Mouse (Mus musculus) central nervous system, embryonic 18 days (tissue): ENCODE data around the gene Hnrnph1. TPM values are rescaled to one million over a fixed set of nuclear protein-coding genes. Genes with fewer than 3 reads are reported as not detected.

Experiments used
- polyA plus RNA-seq: library from polyadenylated mRNA; depleted of rRNA; stranded (reverse); fragments of >200 nt; gene quantifications from 2 replicates; pipeline ENCODE4 v1.2.3, GENCODE M21; 2012; rRNA removed

Hnrnph1 gene
- 504 and 525 TPM in 2 replicates for polyA plus RNA-seq

GRCm38 (mm10) chr11:50376911-50377891 is at the start of gene Hnrnph1:
Hnrnph1 (plus strand) TSS chr11:50376990.

GRCm38 (mm10) chr11:50354162-50354561 is 22.6 kb upstream of the Hnrnph1 start, which contains the start of gene Cby3:
Cby3 (plus strand) TSS chr11:50354462.

DNA sequence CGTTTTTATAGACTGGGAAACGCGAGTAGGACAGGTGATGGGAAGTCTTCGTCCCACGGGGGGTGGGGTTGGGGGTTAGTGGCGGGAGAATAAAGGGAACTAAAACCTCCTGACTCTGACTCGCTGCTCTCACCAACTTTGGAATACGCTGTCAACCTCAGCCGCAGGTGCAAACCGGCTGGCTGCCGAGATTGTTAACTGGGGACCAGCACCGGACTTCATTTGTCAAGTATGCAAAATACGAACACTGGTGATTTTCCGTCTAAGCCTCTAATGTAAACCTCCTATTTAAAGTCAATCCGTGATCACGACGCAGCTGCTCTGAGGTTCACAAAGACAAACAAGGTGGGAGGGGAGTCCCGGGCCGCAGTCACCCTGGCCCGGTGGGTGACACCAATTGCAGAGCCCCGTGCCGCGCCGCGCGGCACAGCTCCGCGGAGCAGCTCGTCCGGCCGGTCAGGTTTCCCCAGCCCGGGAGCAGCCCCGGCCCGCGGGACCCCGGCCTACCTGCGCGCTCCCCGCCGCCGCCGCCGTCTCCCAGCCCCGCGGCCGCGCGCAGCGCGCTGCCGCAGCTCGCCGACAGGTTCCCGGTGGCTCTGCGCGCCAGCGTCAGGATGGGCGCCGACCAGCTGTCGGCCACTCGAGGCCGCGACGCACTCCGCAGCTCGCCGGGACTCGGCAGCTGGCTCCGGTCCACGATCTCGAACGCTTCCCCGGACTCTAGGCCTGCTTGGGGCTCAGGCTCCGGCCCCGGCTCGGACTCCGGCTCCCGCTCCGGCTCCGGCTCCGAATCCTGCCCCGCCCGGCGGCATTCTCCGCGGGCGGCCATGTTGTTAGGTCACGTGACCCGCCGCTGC is 53.7 kb downstream of the Hnrnph1 start, which contains the start of gene Rufy1:
Rufy1 (minus strand) TSS at position 849 of the 857 bp plus-strand sequence.

Other genes starting within 250 kb of the Hnrnph1 start
- gene Tbc1d9b, start 245.6 kb upstream of the Hnrnph1 start, polyA plus RNA-seq: 40.6 and 41.1 TPM in 2 replicates
- gene Mrnip, start 202.5 kb upstream of the Hnrnph1 start, polyA plus RNA-seq: 32.8 and 33.6 TPM in 2 replicates
- 237 and 250 TPM in 2 replicates for gene Sqstm1, start 166.2 kb upstream of the Hnrnph1 start, polyA plus RNA-seq
- 79.9 and 93.1 TPM in 2 replicates for gene Mgat4b, start 166.1 kb upstream of the Hnrnph1 start, polyA plus RNA-seq
- 5.1 and 5.4 TPM in 2 replicates for gene Ltc4s, start 138.4 kb upstream of the Hnrnph1 start, polyA plus RNA-seq
- 8.4 and 8.9 TPM in 2 replicates for gene Maml1, start 84.7 kb upstream of the Hnrnph1 start, polyA plus RNA-seq
- gene Canx, start 51.3 kb upstream of the Hnrnph1 start, polyA plus RNA-seq: 188 and 210 TPM in 2 replicates
- gene Cby3, start 22.5 kb upstream of the Hnrnph1 start, polyA plus RNA-seq: 0.41 and 0.76 TPM in 2 replicates
- gene Rufy1, start 54.1 kb downstream of the Hnrnph1 start, polyA plus RNA-seq: 24.1 and 24.5 TPM in 2 replicates
- gene Adamts2, start 225.1 kb downstream of the Hnrnph1 start, polyA plus RNA-seq: 10.6 and 10.8 TPM in 2 replicates